Mouse (Mus musculus) neural tube, embryonic 10.5 days (tissue): ENCODE data around the gene Cdc42ep1.
A peak's percentile ranks its signal among the peaks of the same experiment; 100 is the strongest.

Experiments used
- DNase-seq: peaks from one replicate; pipeline ENCODE4 v3.0.0-alpha.2; 2017; ENCODE audit warnings: low spot score; ENCODE audit errors: extremely low spot score

Cdc42ep1 gene

GRCm38 (mm10) chr15:78848467-78848866 lies 6.0 kb downstream of the Cdc42ep1 start:
- peak; percentile 86 for DNase-seq

- no peak for DNase-seq
Observed at GRCm38 (mm10) chr15:78849485-78849884, 7.1 kb downstream of the Cdc42ep1 start.

GRCm38 (mm10) chr15:78850059-78850824 lies 7.8 kb downstream of the Cdc42ep1 start:
- no peak for DNase-seq

- DNase-seq: no peak
Observed at GRCm38 (mm10) chr15:78850944-78851343, 8.5 kb downstream of the Cdc42ep1 start.

GRCm38 (mm10) chr15:78851505-78852153 lies 9.2 kb downstream of the Cdc42ep1 start:
- peak; percentile 95 for DNase-seq

- no peak for DNase-seq
Observed at GRCm38 (mm10) chr15:78855303-78855965, 13.0 kb downstream of the Cdc42ep1 start, which contains the start of gene Lgals2. TSS of gene Lgals2 (minus strand) at chr15:78855529.

GRCm38 (mm10) chr15:78857009-78857408 lies 14.6 kb downstream of the Cdc42ep1 start:
- no peak for DNase-seq

GRCm38 (mm10) chr15:78859311-78859710 lies 16.9 kb downstream of the Cdc42ep1 start:
- no peak for DNase-seq

- no peak for DNase-seq
Observed at GRCm38 (mm10) chr15:78859714-78860113, 17.3 kb downstream of the Cdc42ep1 start.

GRCm38 (mm10) chr15:78862280-78862679 lies 19.9 kb downstream of the Cdc42ep1 start:
- DNase-seq: no peak

- DNase-seq: no peak
Observed at GRCm38 (mm10) chr15:78863154-78863553, 20.7 kb downstream of the Cdc42ep1 start.

- DNase-seq: no peak
Observed at GRCm38 (mm10) chr15:78863852-78864253, 21.4 kb downstream of the Cdc42ep1 start.

- DNase-seq: peak; percentile 46
Observed at GRCm38 (mm10) chr15:78868398-78868797, 26.0 kb downstream of the Cdc42ep1 start.

GRCm38 (mm10) chr15:78868826-78869233 lies 26.4 kb downstream of the Cdc42ep1 start:
- no peak for DNase-seq

GRCm38 (mm10) chr15:78869775-78870174 lies 27.4 kb downstream of the Cdc42ep1 start:
- peak; percentile 33 for DNase-seq

- DNase-seq: no peak
Observed at GRCm38 (mm10) chr15:78872021-78872608, 29.7 kb downstream of the Cdc42ep1 start.

- DNase-seq: no peak
Observed at GRCm38 (mm10) chr15:78873803-78874435, 31.5 kb downstream of the Cdc42ep1 start.

- DNase-seq: no peak
Observed at GRCm38 (mm10) chr15:78874989-78875388, 32.6 kb downstream of the Cdc42ep1 start.

- no peak for DNase-seq
Observed at GRCm38 (mm10) chr15:78875537-78875936, 33.1 kb downstream of the Cdc42ep1 start.

- DNase-seq: peak; percentile 85
Observed at GRCm38 (mm10) chr15:78876258-78876696, 33.9 kb downstream of the Cdc42ep1 start.
